Mouse (Mus musculus): ENCODE data around the gene Stpg2.
"Not testable (repeated sequence)": the region's sequence is repeated elsewhere in the genome, so short reads cannot be mapped to it uniquely, and the experiment has no call there.

Gene Stpg2

GRCm38 (mm10) chr3:139442170-139442569 lies 236.7 kb downstream of the Stpg2 start:
- no peak for DNase-seq

DNA sequence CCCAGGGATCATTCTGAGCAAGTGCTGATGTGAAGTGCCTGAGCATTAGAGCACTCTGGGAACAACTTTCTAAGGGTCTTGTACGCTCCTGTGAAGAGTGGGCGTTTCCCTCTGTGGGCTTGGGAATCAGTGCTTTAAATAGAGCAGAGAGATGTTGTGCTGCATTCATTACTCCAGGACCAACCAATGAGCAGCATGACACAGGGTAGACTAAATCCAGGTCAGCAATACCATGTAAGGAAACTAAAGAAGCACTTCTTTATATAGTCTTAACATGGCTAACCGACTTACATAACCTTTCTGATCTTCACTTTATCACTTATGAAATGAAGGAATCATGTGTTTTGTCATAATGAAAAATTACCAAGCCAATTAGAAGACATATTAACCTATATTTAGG lies 290.4 kb downstream of the Stpg2 start:
- no peak for DNase-seq

DNA sequence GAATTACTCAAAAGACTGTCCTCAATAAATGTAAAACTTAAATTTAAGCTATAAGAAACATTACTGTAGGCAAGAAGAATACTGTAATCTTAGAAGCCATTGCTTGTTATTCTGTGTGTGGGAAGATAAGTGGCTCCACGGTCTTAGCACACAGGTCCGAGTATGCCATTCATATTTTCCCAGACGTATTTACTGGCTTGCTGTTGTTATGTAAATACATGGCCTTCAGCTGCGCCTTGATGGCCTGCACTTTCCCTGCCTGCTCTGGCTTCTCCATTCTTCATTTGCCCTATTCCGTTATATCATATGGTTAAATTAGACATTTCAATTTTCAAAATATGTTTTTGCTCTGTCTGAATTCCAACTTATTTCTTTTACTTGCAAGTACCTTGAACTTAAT lies 296.7 kb downstream of the Stpg2 start:
- no peak for DNase-seq

DNA sequence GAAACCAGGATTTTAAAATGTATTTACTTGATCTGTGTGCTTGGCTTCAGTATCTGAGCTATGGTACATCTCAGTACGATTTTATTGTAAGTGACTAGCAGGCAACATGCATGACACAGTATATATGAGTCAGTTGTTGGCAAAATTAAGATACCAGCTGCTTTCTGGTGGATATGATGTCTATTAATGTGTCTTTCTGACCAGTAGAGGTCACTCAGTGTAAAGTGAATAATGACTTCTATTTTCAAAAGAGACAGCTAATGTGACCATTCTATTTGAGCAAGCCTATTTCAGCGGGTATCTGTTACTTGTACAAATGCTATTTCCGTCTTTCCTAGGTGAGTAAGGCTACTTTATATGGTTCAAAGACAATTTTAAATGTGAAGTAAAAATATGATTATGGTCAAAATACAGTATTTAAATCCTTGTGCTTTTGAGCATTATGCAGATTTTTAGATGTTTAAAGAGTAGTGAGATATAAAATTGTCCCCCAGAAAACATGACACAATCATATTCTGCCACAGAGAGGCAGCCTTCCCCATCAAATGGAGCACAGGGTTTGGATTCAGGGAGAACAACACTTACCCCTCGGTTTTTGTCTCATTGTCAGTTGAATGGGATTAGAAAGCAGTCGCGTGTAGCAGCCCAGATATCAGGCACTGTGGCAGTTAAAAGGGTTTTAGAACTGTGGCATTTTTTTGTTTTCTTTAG lies 303.9 kb downstream of the Stpg2 start:
- no peak for DNase-seq

- no peak for DNase-seq
Observed at GRCm38 (mm10) chr3:139578496-139578895, 373.0 kb downstream of the Stpg2 start.

DNA sequence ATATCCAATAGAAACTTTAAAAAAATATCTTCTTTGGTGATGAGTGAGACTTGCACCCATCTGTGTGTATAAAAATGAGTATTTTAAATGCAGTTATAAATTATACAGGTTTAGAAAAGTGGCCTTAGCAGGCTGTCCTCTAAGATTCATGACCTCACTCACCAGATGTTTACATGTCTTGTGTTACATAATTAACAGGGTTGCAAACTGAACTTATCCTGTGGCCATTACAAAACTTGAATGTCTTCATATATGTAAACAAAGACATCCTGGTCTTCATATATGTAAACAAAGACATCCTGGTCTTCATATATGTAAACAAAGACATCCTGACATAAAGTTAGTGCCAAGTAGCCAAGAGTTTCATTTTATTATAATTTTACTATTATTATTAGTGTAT lies 375.8 kb downstream of the Stpg2 start:
- no peak for DNase-seq

- no peak for DNase-seq
Observed at GRCm38 (mm10) chr3:139599508-139599907, 394.0 kb downstream of the Stpg2 start.

- not testable (repeated sequence) for DNase-seq
Observed at GRCm38 (mm10) chr3:139608267-139608666, 402.8 kb downstream of the Stpg2 start.

GRCm38 (mm10) chr3:139614641-139615040 lies 409.1 kb downstream of the Stpg2 start:
- DNase-seq, result no peak

GRCm38 (mm10) chr3:139615791-139616190 lies 410.3 kb downstream of the Stpg2 start:
- no peak for DNase-seq

GRCm38 (mm10) chr3:139637887-139638286 lies 432.4 kb downstream of the Stpg2 start:
- DNase-seq, result no peak

GRCm38 (mm10) chr3:139651505-139651904 lies 446.0 kb downstream of the Stpg2 start:
- DNase-seq, result no peak

- DNase-seq, result no peak
Observed at GRCm38 (mm10) chr3:139659416-139659815, 453.9 kb downstream of the Stpg2 start.

GRCm38 (mm10) chr3:139662241-139662640 lies 456.7 kb downstream of the Stpg2 start:
- DNase-seq, result no peak

- DNase-seq, result no peak
Observed at GRCm38 (mm10) chr3:139663712-139664245, 458.3 kb downstream of the Stpg2 start.

DNA sequence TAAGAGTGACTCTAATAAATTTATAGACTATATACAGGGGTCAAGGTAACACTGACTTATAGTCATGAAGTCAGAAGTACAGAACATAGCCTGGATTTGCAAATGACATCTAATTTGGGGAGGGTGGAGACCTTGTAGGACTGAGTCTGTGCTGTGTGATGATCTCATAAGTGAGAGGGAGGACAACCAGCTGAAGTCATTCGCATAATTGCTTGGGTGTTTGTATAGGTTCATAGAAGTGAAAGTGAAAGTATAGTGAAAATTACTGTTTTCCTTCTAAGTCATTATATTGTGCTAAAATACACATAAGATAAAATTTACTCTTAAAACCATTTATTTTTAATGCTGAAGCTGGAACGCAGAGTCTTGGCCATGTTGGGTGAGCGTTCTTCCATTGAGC lies 459.6 kb downstream of the Stpg2 start:
- no peak for DNase-seq

DNA sequence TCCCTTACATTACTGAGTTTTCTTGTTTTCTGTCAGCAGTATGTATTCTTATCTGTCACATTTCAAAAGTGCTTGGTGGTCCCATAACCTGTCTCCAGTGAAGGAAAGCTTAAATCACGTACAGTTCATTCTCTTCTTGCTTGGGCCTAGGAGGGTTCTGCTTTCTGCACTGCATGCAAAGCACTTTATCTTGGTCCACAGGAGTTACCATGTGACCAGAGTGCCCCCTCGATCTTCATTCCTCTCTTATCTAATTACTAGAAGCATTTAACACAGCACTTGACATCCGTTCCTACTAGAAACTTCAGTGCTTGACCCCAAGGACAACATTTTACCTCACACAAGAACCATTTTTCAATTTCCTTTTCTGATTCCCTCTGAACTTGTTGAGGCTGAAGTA lies 470.7 kb downstream of the Stpg2 start:
- DNase-seq, result no peak

- DNase-seq, result no peak
Observed at GRCm38 (mm10) chr3:139676723-139677122, 471.2 kb downstream of the Stpg2 start.

DNA sequence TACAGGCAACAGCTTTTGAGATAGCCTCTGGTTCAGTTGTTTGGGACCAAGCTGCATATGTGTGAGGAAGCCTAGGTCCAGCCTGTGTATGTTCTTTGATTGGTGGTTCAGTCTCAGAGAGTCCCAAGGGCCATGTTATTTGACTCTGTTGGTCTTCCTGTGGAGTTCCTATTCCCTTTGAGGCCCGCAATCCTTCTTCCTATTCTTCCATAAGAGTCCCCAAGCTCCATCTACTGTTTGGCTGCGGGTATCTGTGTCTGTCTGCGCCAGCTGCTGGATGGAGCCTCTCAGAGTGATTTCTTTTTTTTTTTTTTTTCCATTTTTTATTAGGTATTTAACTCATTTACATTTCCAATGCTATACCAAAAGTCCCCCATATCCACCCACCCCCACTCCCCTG lies 498.7 kb downstream of the Stpg2 start:
- not testable (repeated sequence) for DNase-seq

DNA sequence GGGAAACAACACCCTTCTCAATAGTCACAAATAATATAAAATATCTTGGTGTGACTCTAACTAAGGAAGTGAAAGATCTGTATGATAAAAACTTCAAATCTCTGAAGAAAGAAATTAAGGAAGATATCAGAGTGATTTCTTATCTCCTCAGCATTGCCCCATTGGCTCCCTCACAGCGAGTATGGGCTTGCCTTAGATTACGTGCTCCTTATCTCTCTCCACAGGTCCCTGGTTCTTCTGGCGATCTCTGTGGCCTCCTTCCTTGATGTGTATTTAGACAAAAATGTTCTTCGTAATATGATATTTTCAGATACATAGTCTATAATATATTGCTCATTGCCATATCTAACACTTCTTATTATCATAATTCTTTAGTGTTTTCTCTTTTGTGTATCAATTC lies 501.9 kb downstream of the Stpg2 start:
- not testable (repeated sequence) for DNase-seq

- DNase-seq, result no peak
Observed at GRCm38 (mm10) chr3:139709794-139710193, 504.3 kb downstream of the Stpg2 start.

DNA sequence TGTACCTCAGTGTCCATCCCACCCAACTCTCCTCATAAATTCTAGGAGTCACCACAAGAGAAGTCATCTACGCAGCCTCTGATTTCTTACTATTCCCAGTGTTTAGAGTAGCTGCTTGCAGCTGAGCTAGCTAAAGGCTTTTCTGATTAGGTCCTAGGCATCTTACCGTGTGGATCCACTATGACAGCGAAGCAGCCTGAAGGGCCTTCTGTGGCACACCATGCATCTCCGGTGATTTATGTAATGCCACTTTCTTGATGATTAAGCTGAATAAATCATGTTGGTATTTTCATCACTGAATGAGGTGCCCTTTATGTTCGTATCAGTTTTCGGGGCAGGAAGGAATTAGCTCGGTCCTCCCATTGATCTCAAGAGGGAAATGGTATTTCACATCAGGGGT lies 523.3 kb downstream of the Stpg2 start:
- no peak for DNase-seq

GRCm38 (mm10) chr3:139729248-139729647 lies 523.8 kb downstream of the Stpg2 start:
- DNase-seq, result no peak

DNA sequence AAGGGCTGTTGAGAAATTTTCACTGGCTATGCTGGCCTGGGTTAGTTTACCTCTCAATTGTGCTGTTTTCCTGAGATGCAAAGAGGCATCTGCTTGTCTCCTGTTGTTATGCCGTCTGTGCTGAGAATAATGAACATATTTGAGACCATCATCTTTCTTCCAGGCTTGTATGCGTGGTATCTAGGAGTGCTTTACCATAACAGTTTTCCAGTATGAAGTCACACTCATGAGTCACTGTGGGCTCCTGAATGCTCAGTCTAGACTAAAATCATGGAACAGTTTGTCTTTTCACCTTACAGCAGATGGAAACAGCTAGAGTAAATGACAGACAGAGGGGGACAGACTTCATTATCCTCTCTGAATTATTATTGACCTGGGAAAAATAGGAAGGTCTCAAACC lies 527.7 kb downstream of the Stpg2 start:
- no peak for DNase-seq

DNA sequence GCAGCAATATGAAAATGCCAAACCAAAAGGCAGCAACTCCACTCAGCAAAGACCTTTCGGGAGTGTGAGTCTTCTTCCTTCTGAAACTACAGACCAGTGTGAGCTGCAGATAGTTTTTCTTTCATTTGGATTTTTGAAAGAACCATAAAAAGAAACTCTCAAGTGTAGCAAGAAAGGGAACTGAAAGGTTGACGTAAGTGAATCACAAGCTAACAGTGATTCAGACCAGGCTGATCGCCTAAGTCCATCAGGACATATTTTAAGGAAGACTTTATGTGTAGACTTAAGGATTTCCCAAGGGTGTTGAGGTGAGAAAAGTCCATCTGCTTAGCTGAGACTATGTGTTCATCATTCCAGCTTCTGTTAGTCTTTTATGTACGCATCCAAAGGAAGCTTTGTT lies 533.9 kb downstream of the Stpg2 start:
- DNase-seq, result no peak

Data from kidney, adult 18-20 months (tissue).